Mouse (Mus musculus) liver, adult 2 months (tissue): Measurements from ENCODE around the gene Phldb2.

Experiments used
- CTCF ChIP-seq: fragments of 200-500 bp; IDR thresholded peaks from 2 replicates; pipeline ENCODE4 v1.5.1; 2011; ENCODE audit warnings: low read depth, low read length, control low read depth
- POLR2A ChIP-seq: fragments of 200-500 bp; IDR thresholded peaks from 2 replicates; pipeline ENCODE4 v1.6.1; 2011; ENCODE audit warnings: low read length, control low read depth; ENCODE audit not compliant: insufficient read depth; ENCODE audit errors: extremely low read depth

GRCm38 (mm10) chr16:45720022-45720630 lies 233.3 kb downstream of the Phldb2 start:
- TF ChIP-seq POLR2A (no peak), CTCF (no peak)
